Mouse (Mus musculus) testis, postnatal 14 days (tissue): Measurements from ENCODE around the gene Gm960.
A peak's percentile ranks its signal among the peaks of the same experiment; 100 is the strongest.

Source experiments
- DNase-seq: peaks from one replicate; pipeline ENCODE4 v3.0.0; 2021; ENCODE audit warnings: low spot score

Gene Gm960

GRCm38 (mm10) chr19:4623419-4623818 lies 75.0 kb downstream of the Gm960 start:
- DNase-seq: no peak

GRCm38 (mm10) chr19:4622780-4623179 lies 75.7 kb downstream of the Gm960 start:
- DNase-seq: no peak

- no peak for DNase-seq
Observed at GRCm38 (mm10) chr19:4620721-4621120, 77.7 kb downstream of the Gm960 start.

GRCm38 (mm10) chr19:4619461-4619860 lies 79.0 kb downstream of the Gm960 start:
- no peak for DNase-seq

- DNase-seq: no peak
Observed at GRCm38 (mm10) chr19:4618183-4618582, 80.3 kb downstream of the Gm960 start.

- no peak for DNase-seq
Observed at GRCm38 (mm10) chr19:4616546-4616945, 81.9 kb downstream of the Gm960 start.

- DNase-seq: peak; percentile 86
Observed at GRCm38 (mm10) chr19:4615151-4616093, 83.0 kb downstream of the Gm960 start, which contains the start of gene Lrfn4. Gene Lrfn4, minus strand, starts transcription at chr19:4615667.

- DNase-seq: no peak
Observed at GRCm38 (mm10) chr19:4614305-4615150, 83.9 kb downstream of the Gm960 start.

GRCm38 (mm10) chr19:4613464-4614304 lies 84.8 kb downstream of the Gm960 start:
- DNase-seq: no peak

- no peak for DNase-seq
Observed at GRCm38 (mm10) chr19:4612181-4612961, 86.1 kb downstream of the Gm960 start.

GRCm38 (mm10) chr19:4610109-4610508 lies 88.4 kb downstream of the Gm960 start:
- DNase-seq: no peak

GRCm38 (mm10) chr19:4608511-4608910 lies 90.0 kb downstream of the Gm960 start:
- no peak for DNase-seq

GRCm38 (mm10) chr19:4607406-4607805 lies 91.1 kb downstream of the Gm960 start:
- DNase-seq: no peak

- no peak for DNase-seq
Observed at GRCm38 (mm10) chr19:4605654-4606053, 92.8 kb downstream of the Gm960 start.

GRCm38 (mm10) chr19:4603801-4604723 lies 94.4 kb downstream of the Gm960 start:
- no peak for DNase-seq

GRCm38 (mm10) chr19:4602459-4602858 lies 96.0 kb downstream of the Gm960 start:
- DNase-seq: no peak

- no peak for DNase-seq
Observed at GRCm38 (mm10) chr19:4596071-4596470, 102.4 kb downstream of the Gm960 start.

- DNase-seq: no peak
Observed at GRCm38 (mm10) chr19:4593792-4594522, 104.5 kb downstream of the Gm960 start.

GRCm38 (mm10) chr19:4590025-4590424 lies 108.4 kb downstream of the Gm960 start:
- no peak for DNase-seq
